ENCODE assay signal across 10 mouse cellular contexts in the genomic region with DNA sequence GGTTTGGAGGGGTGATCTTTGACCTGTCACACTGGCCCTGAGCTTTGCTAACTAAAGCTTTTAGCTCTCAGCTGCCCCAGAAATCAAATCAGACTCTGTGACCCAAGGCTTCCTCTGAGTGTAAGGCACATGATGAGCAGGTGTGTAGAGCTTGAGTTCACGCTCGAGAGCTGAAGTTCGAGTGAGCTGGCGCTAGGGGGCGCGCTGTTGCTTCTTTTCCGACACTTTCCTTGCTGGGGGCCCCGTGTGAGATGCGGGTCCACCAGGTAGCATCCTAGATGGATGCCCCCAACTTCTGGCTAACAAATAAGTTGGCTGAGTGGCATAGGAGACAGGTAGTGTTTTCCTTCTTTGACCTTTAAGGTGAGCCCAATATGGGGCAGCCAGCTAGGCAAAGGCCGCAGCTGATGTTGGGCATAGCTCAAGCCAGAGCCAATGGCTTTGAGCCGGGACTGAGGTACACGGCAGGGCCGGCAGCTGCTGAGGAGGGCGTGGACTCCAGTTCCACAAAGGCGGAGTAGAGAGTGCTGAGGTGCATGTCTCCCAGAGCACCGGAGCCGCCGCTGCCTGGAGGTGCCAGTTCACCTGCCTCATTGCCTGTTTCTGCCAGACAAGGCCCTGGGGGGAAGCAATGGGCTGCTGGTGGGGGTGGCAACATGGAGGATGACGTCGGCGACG. TPM values are rescaled to one million over a fixed set of nuclear protein-coding genes. Genes with fewer than 3 reads are reported as not detected.
DNase-seq lines count a peak whose midpoint lies in the region; ATAC-seq and TF ChIP-seq lines count a peak whose summit lies in the region.
"Had no signal": no experiment of that assay in that cellular context is flagged by ENCODE, and none has a peak within 500 bp of the region (broad histone marks: within the 10 kb centered on the region; RNA-seq: fewer than 3 reads in every experiment).

No protein-coding gene starts in this region.

- 20% methylated on average over 22 of the region's 22 CpGs for WGBS in cerebellum, adult 2 months
- 28% methylated on average over 22 of the region's 22 CpGs for WGBS in lung, adult 2 months
- whole genome bisulfite sequencing in liver, postnatal 0 days (ENCODE audit: insufficient replicate concordance): 26% methylated on average over 21 of the region's 22 CpGs

- no peak for TF ChIP-seq EP300 in liver, postnatal 0 days (IDR thresholded peaks at IDR 0.05; ENCODE audit: low read depth)

- DNase-seq in cerebellum, adult 2 months: peak in 1 of 2 experiments; percentile 29
- no peak for DNase-seq in cerebellum, adult 11-12 months
- no peak for DNase-seq in lung, adult 2 months
- DNase-seq in lung, postnatal 25 days (ENCODE audit: low spot score): no peak
- DNase-seq in c-Kit-positive CD71-positive TER-119-positive erythroid progenitor cells, embryonic 14.5 days (ENCODE audit: low spot score): peak; percentile 51
- DNase-seq in liver, postnatal 0 days: peak; percentile 72
- peak; percentile 43 to 56 for DNase-seq in thymus, postnatal 36 days
- DNase-seq in urinary bladder, postnatal 4 days (ENCODE audit: low spot score in 2 of 2): no peak

- no peaks in the 10 kb centered on the region for H3K9me3 ChIP-seq in liver, postnatal 0 days (ENCODE audit: low read length)
- H3K9me3 ChIP-seq: heart, embryonic 13.5 days; midbrain, embryonic 12.5 days had no signal

- no peak for TF ChIP-seq POLR2A in cerebellum, adult 2 months (IDR thresholded peaks at IDR 0.05; ENCODE audit: borderline replicate concordance, insufficient read depth, low read length)
- TF ChIP-seq POLR2A in lung, adult 2 months (IDR thresholded peaks at IDR 0.05; ENCODE audit: borderline replicate concordance, extremely low read depth, low read depth, low read length): no peak

- H3K4me2 ChIP-seq in liver, postnatal 0 days (ENCODE audit: low read depth, low read length): no peak overlapping the region
- H3K4me2 ChIP-seq: heart, embryonic 13.5 days; midbrain, embryonic 12.5 days had no signal

- peaks cover 7% of the 10 kb centered on the region; the same call in 1 of the 2 replicates for H3K4me1 ChIP-seq in cerebellum, adult 2 months (ENCODE audit: control insufficient read depth, insufficient read depth, low read length)
- H3K4me1 ChIP-seq in lung, adult 2 months (ENCODE audit: control insufficient read depth, insufficient read depth, low read length): peaks cover 2% of the 10 kb centered on the region; the same call in 1 of the 2 replicates
- peaks cover 7% of the 10 kb centered on the region; the same call in 1 of the 2 replicates for H3K4me1 ChIP-seq in liver, postnatal 0 days (ENCODE audit: insufficient read depth)
- H3K4me1 ChIP-seq: heart, embryonic 13.5 days; midbrain, embryonic 12.5 days had no signal

- H3K4me3 ChIP-seq in cerebellum, adult 2 months (replicated peaks; ENCODE audit: insufficient read depth, low read depth, low read length): no peak overlapping the region
- no peak overlapping the region for H3K4me3 ChIP-seq in lung, adult 2 months (replicated peaks; ENCODE audit: extremely low read depth, low read depth, low read length)
- H3K4me3 ChIP-seq in liver, postnatal 0 days (ENCODE audit: low read depth, low read length): no peak overlapping the region
- H3K4me3 ChIP-seq: heart, embryonic 13.5 days; midbrain, embryonic 12.5 days had no signal

- no peaks in the 10 kb centered on the region for H3K36me3 ChIP-seq in liver, postnatal 0 days (replicated peaks; ENCODE audit: insufficient read depth, low read length)
- H3K36me3 ChIP-seq: heart, embryonic 13.5 days; midbrain, embryonic 12.5 days had no signal

- ATAC-seq in liver, postnatal 0 days: no peak

- H3K27me3 ChIP-seq in cerebellum, adult 2 months (ENCODE audit: control insufficient read depth, insufficient read depth, low read length): no peaks in the 10 kb centered on the region
- H3K27me3 ChIP-seq in liver, postnatal 0 days (ENCODE audit: insufficient read depth, low read length): no peaks in the 10 kb centered on the region

- peak; percentile 50 for TF ChIP-seq CTCF in cerebellum, adult 2 months (IDR thresholded peaks at IDR 0.05; ENCODE audit: borderline replicate concordance, insufficient read depth, low read depth, low read length)
- TF ChIP-seq CTCF in lung, adult 2 months (IDR thresholded peaks at IDR 0.05; ENCODE audit: insufficient read depth, low read length): peak; percentile 71
- peak; percentile 77 for TF ChIP-seq CTCF in liver, postnatal 0 days (IDR thresholded peaks at IDR 0.05; ENCODE audit: low read depth)

- H3K9ac ChIP-seq in liver, postnatal 0 days (replicated peaks): no peak overlapping the region
- H3K9ac ChIP-seq: heart, embryonic 13.5 days; midbrain, embryonic 12.5 days had no signal

- H3K27ac ChIP-seq in cerebellum, adult 2 months (ENCODE audit: insufficient read depth, low read length): no peak overlapping the region
- H3K27ac ChIP-seq in liver, postnatal 0 days (ENCODE audit: low read depth): no peak overlapping the region
- H3K27ac ChIP-seq: heart, embryonic 13.5 days; midbrain, embryonic 12.5 days had no signal

RNA-seq across cellular contexts. Expression of gene Unc119, which starts 15.2 kb away (rescaled TPM):
- polyA plus RNA-seq in cerebellum, adult 2 months (2012; rRNA removed): 72.2 and 75.2 TPM in 2 replicates
- 55.4 and 64.1 TPM in 2 replicates for polyA plus RNA-seq in lung, adult 2 months (2012; rRNA removed)
- polyA plus RNA-seq in liver, postnatal 0 days (2015; fragmentation: Nextera tagmentation; extraction: Ambion mirVana): 63.7 and 77.0 TPM in 2 replicates

RNA-seq across cellular contexts. Expression of gene Foxn1, which starts 27.9 kb away (rescaled TPM):
- not detected in 2 replicates for polyA plus RNA-seq in cerebellum, adult 2 months (2012; rRNA removed)
- polyA plus RNA-seq in lung, adult 2 months (2012; rRNA removed): 0.62 TPM in 1 of 2 replicates, not detected in the other
- not detected in 2 replicates for polyA plus RNA-seq in liver, postnatal 0 days (2015; fragmentation: Nextera tagmentation; extraction: Ambion mirVana)
- polyA plus RNA-seq: midbrain, embryonic 12.5 days had no signal

RNA-seq across cellular contexts. Expression of gene Pigs, which starts 30.3 kb away (rescaled TPM):
- polyA plus RNA-seq in cerebellum, adult 2 months (2012; rRNA removed): 94.2 and 98.6 TPM in 2 replicates
- 68.4 and 69.0 TPM in 2 replicates for polyA plus RNA-seq in lung, adult 2 months (2012; rRNA removed)
- polyA plus RNA-seq in liver, postnatal 0 days (2015; fragmentation: Nextera tagmentation; extraction: Ambion mirVana): 33.1 and 34.6 TPM in 2 replicates

RNA-seq across cellular contexts. Expression of gene Aldoc, which starts 35.7 kb away (rescaled TPM):
- polyA plus RNA-seq in cerebellum, adult 2 months (2012; rRNA removed): 2,621 and 2,670 TPM in 2 replicates
- polyA plus RNA-seq in lung, adult 2 months (2012; rRNA removed): 8.4 and 10.4 TPM in 2 replicates
- 12.1 and 15.4 TPM in 2 replicates for polyA plus RNA-seq in liver, postnatal 0 days (2015; fragmentation: Nextera tagmentation; extraction: Ambion mirVana)

RNA-seq across cellular contexts. Expression of gene Spag5, which starts 57.1 kb away (rescaled TPM):
- polyA plus RNA-seq in cerebellum, adult 2 months (2012; rRNA removed): 17.6 and 19.0 TPM in 2 replicates
- 1.4 and 1.6 TPM in 2 replicates for polyA plus RNA-seq in lung, adult 2 months (2012; rRNA removed)
- 9.8 and 11.4 TPM in 2 replicates for polyA plus RNA-seq in liver, postnatal 0 days (2015; fragmentation: Nextera tagmentation; extraction: Ambion mirVana)

Comparison
In these comparisons a context has a peak if more than half of its experiments do, and no peak if none do; other contexts are left out.
1. DNase-seq: peak in c-Kit-positive CD71-positive TER-119-positive erythroid progenitor cells, embryonic 14.5 days (single experiment), liver, postnatal 0 days (single experiment) and thymus, postnatal 36 days (2 of 2); none in cerebellum, adult 11-12 months (single experiment), lung, adult 2 months (single experiment), lung, postnatal 25 days (single experiment) and urinary bladder, postnatal 4 days (0 of 2).
2. Peak in every context shown above with its lines, with median percentiles within 50 percentile points of each other: CTCF ChIP-seq.